Mouse (Mus musculus): ENCODE measurements at regions not wholly inside any gene's neighbourhood (a gene's known extent, or its start where the extent isn't known, plus 50 kb on each side); places are given as distances from the start of the nearest gene placed in this dataset.

GRCm38 (mm10) chr3:53729810-53730209 lies 72.7 kb upstream of the Frem2 start:
- H3K27ac ChIP-seq = peak overlapping the region; percentile 70
- intact Hi-C loops (cut with DNase I) = loop anchor here (1.0 to 10.0 kb wide), 2 partner anchors 140 to 205 kb away; no protein-coding TSS in a partner anchor
- H3K4me1 ChIP-seq (ENCODE audit: control insufficient read depth, insufficient read depth, low read length) = peaks cover 2% of the 10 kb centered on the region
- no peaks in the 10 kb centered on the region for H3K27me3 ChIP-seq (ENCODE audit: control insufficient read depth, insufficient read depth, low read length)
- H3K4me3 ChIP-seq = no peak overlapping the region
- peak; percentile 31 to 51 for DNase-seq
- no peaks in the 10 kb centered on the region for H3K79me2 ChIP-seq (replicated peaks; ENCODE audit: control insufficient read depth, insufficient read depth, low read length)
- TF ChIP-seq CTCF (IDR thresholded peaks at IDR 0.05) (peak; percentile 74), POLR2A (IDR thresholded peaks at IDR 0.05; ENCODE audit: insufficient read depth, low read depth, low read length) (no peak)
- no peaks in the 10 kb centered on the region for H3K36me3 ChIP-seq (ENCODE audit: control insufficient read depth, insufficient read depth, low read length)
- 15% methylated on average over 5 of the region's 5 CpGs for WGBS
- H3K9ac ChIP-seq (ENCODE audit: low read depth, low read length) = peak overlapping the region; percentile 12; the same call in 1 of the 2 replicates

- peaks cover 4% of the 10 kb centered on the region for H3K4me1 ChIP-seq (ENCODE audit: control insufficient read depth, insufficient read depth, low read length)
- WGBS = 95% methylated on average over 10 of the region's 10 CpGs
- H3K27ac ChIP-seq = no peak overlapping the region
- H3K79me2 ChIP-seq (replicated peaks; ENCODE audit: control insufficient read depth, insufficient read depth, low read length) = no peaks in the 10 kb centered on the region
- no peak for DNase-seq
- no peaks in the 10 kb centered on the region for H3K27me3 ChIP-seq (ENCODE audit: control insufficient read depth, insufficient read depth, low read length)
- H3K4me3 ChIP-seq = no peak overlapping the region
- intact Hi-C loops (cut with DNase I) = loop anchor here (1.0 to 10.0 kb wide), 2 partner anchors 139 to 204 kb away; no protein-coding TSS in a partner anchor
- H3K9ac ChIP-seq (ENCODE audit: low read depth, low read length) = no peak overlapping the region
- H3K36me3 ChIP-seq (ENCODE audit: control insufficient read depth, insufficient read depth, low read length) = no peaks in the 10 kb centered on the region
- TF ChIP-seq CTCF (IDR thresholded peaks at IDR 0.05) (no peak), POLR2A (IDR thresholded peaks at IDR 0.05; ENCODE audit: insufficient read depth, low read depth, low read length) (no peak), EP300 (IDR thresholded peaks at IDR 0.05; ENCODE audit: insufficient read depth, low read depth, low read length) (no peak)
Measured at GRCm38 (mm10) chr3:53729131-53729530, 72.0 kb upstream of the Frem2 start.

- peak; percentile 17; the same call in 1 of the 2 replicates for TF ChIP-seq CTCF (IDR thresholded peaks at IDR 0.05)
- no peak for TF ChIP-seq EP300 (IDR thresholded peaks at IDR 0.05; ENCODE audit: insufficient read depth, low read depth, low read length)
- 76% methylated on average over 1 of the region's 1 CpGs for WGBS
- H3K4me3 ChIP-seq = no peak overlapping the region
- H3K36me3 ChIP-seq (ENCODE audit: control insufficient read depth, insufficient read depth, low read length) = no peaks in the 10 kb centered on the region
- H3K27ac ChIP-seq = no peak overlapping the region
- no peaks in the 10 kb centered on the region for H3K79me2 ChIP-seq (replicated peaks; ENCODE audit: control insufficient read depth, insufficient read depth, low read length)
- intact Hi-C loops (cut with DNase I) = loop anchor here (10.0 kb wide), 1 partner anchor 203 kb away; no protein-coding TSS in a partner anchor
- no peak overlapping the region for H3K9ac ChIP-seq (ENCODE audit: low read depth, low read length)
- no peak for DNase-seq
- peaks cover 4% of the 10 kb centered on the region for H3K4me1 ChIP-seq (ENCODE audit: control insufficient read depth, insufficient read depth, low read length)
- no peaks in the 10 kb centered on the region for H3K27me3 ChIP-seq (ENCODE audit: control insufficient read depth, insufficient read depth, low read length)
Measured at GRCm38 (mm10) chr3:53727737-53728136, 70.6 kb upstream of the Frem2 start.

GRCm38 (mm10) chr3:53707101-53707500 lies 49.9 kb upstream of the Frem2 start:
- H3K79me2 ChIP-seq (replicated peaks; ENCODE audit: control insufficient read depth, insufficient read depth, low read length) = no peaks in the 10 kb centered on the region
- whole genome bisulfite sequencing = 35% methylated on average over 3 of the region's 3 CpGs
- intact Hi-C loops (cut with DNase I) = no loop called here
- H3K27me3 ChIP-seq (ENCODE audit: control insufficient read depth, insufficient read depth, low read length) = no peaks in the 10 kb centered on the region
- peak in 1 of 2 experiments; percentile 5 for DNase-seq
- no peak overlapping the region for H3K27ac ChIP-seq
- no peaks in the 10 kb centered on the region for H3K4me1 ChIP-seq (ENCODE audit: control insufficient read depth, insufficient read depth, low read length)
- TF ChIP-seq POLR2A (IDR thresholded peaks at IDR 0.05; ENCODE audit: insufficient read depth, low read depth, low read length) = no peak
- no peak for TF ChIP-seq CTCF (IDR thresholded peaks at IDR 0.05)
- TF ChIP-seq EP300 (IDR thresholded peaks at IDR 0.05; ENCODE audit: insufficient read depth, low read depth, low read length) = no peak
- H3K4me3 ChIP-seq = no peak overlapping the region
- H3K9ac ChIP-seq (ENCODE audit: low read depth, low read length) = no peak overlapping the region
- no peaks in the 10 kb centered on the region for H3K36me3 ChIP-seq (ENCODE audit: control insufficient read depth, insufficient read depth, low read length)
